Mouse (Mus musculus) layer of hippocampus, postnatal 10 days (tissue): ENCODE data around the gene Plpp1. TPM values are rescaled to one million over a fixed set of nuclear protein-coding genes. Genes with fewer than 3 reads are reported as not detected.

Experiments used
- DNase-seq, 2 experiments: peaks; one replicate each; pipeline ENCODE4 v3.0.0; 2021; ENCODE audit warnings: low spot score in 2 of 2
- total RNA-seq, 2 experiments: library from RNA; stranded (reverse); gene quantifications; 2 replicates each; pipeline ENCODE4 v1.2.3; 2021

The Plpp1 gene
- total RNA-seq, 2 experiments from 2014 or later, result 35.2 to 35.5 TPM

GRCm38 (mm10) chr13:112772252-112772651 lies 28.3 kb upstream of the Plpp1 start:
- DNase-seq, result no peak

- DNase-seq, result no peak
Observed at GRCm38 (mm10) chr13:112772861-112773260, 27.7 kb upstream of the Plpp1 start.

DNA sequence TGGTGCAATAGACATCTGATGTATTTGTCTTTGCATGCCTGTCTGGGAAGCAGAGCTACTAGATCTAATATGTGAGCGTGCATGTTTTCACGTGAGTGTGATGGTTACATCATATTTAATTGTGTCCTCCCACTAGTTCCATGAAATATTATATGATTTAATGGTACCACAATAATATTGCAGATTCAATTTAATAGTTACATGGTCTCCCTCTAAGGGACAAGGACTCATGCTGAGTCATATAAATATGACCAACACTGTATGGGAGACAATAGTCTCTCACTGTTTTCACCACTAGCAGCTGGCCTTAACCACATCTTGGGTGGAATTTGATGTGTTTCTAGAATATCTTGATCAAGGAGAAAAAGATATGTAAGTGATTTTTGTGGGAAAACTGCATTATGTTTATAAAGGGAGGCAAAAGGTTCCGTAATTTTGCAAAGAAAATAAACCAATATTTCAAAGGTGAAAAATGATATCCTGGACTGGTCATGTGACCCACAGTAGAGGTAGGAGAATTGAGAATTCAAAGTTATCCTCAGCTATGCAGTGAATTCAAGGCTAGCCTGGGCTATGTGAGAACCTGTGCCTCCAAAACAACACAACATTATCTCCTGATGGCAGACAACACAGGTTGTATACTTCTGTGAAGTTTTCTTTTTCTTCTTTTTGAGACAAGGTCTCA lies 26.5 kb upstream of the Plpp1 start:
- no peak for DNase-seq

GRCm38 (mm10) chr13:112775856-112776255 lies 24.7 kb upstream of the Plpp1 start:
- DNase-seq, result no peak

DNA sequence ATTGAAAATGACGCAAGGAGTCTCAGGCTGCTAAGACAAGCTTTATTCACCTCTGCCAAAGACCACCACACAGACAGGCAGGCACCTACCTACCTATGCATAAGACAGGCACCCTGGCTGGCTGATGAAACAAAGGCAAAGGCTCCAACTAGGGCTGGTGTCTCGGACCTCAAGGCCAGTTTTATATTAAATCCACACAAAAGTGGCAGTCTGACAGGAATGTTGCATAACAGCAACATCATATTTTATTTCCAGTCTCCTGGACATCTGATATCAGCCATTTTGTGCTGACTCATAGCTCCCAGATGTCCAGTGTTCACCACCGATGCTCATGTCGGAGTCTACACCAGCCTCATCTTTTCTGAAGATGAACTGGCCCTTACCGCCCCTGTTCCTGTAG lies 22.2 kb upstream of the Plpp1 start:
- DNase-seq, result no peak

- no peak for DNase-seq
Observed at GRCm38 (mm10) chr13:112785305-112785704, 15.3 kb upstream of the Plpp1 start.

- no peak for DNase-seq
Observed at GRCm38 (mm10) chr13:112786142-112786541, 14.4 kb upstream of the Plpp1 start.

DNA sequence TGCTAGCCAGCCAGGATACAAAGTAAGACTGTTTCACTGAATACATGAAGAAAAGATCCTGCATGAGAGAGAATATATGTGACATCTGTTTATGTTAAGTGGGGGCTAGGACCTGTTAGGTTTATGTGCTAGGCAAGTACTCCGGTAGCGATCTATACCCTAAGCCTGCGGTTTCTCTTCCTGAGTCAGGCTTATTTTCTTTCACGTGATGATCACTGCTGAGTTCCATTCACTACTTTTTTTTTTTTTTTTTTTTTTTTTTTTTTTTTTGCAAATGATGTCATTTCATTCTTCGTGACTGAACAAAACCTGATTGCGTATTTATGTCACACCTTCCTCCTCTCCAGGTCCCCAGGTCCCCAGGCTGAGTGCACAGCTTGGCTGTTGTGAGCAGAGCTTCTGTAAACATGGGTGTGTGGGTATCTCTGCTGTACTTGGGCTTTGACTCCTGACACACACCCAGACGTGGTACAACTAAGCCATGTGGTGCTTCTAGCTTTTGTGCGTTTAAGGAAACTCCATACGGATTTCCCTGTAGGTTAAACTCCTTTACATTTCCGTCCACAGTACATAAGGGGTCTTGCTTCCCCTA lies 13.6 kb upstream of the Plpp1 start:
- DNase-seq, result no peak

GRCm38 (mm10) chr13:112790774-112791173 lies 9.8 kb upstream of the Plpp1 start:
- no peak for DNase-seq

GRCm38 (mm10) chr13:112791906-112792305 lies 8.7 kb upstream of the Plpp1 start:
- DNase-seq, result no peak

- no peak for DNase-seq
Observed at GRCm38 (mm10) chr13:112798243-112798952, 2.2 kb upstream of the Plpp1 start.

DNA sequence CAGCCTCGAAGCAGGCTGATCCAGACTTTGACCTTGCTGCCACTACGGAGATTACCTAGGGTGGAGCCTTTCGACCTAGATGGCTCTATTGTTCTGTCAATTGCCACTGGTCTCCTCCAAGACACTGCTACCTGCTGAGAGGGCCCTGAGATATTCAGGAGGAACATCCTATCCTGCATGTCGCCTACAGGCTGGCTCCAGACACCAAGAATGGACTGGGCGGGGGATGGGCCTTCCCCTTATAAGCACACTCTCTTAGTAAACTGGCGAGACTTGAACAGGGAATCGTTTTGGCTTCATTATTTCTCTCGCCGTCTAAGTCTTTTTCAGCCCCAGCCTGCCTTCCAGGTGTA lies 1.7 kb upstream of the Plpp1 start:
- no peak for DNase-seq

DNA sequence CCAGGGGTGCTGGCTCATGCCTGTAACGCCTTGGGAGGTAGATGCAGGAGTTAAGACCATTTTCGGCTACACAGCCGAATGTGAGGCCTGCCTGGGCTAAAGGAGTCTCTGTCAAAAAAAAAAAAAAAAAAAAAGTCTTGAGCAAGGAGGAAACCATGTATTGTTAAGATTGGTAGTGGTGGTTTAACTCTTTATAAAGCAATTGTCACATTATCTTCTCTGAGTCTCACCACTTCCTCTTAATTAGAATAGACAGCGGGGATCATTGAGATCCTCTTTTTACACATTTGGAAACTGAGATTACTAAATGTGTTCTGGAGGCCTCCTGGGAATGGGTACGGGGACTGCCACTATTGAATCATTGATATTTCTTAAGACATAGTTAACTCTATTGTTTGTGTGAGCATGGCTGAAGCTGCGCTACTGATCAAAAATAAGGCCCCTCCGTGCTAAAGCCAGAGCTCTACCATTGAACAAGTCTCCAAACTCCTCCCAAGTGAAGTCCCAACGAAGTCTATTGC lies 811 bp upstream of the Plpp1 start:
- no peak for DNase-seq

DNA sequence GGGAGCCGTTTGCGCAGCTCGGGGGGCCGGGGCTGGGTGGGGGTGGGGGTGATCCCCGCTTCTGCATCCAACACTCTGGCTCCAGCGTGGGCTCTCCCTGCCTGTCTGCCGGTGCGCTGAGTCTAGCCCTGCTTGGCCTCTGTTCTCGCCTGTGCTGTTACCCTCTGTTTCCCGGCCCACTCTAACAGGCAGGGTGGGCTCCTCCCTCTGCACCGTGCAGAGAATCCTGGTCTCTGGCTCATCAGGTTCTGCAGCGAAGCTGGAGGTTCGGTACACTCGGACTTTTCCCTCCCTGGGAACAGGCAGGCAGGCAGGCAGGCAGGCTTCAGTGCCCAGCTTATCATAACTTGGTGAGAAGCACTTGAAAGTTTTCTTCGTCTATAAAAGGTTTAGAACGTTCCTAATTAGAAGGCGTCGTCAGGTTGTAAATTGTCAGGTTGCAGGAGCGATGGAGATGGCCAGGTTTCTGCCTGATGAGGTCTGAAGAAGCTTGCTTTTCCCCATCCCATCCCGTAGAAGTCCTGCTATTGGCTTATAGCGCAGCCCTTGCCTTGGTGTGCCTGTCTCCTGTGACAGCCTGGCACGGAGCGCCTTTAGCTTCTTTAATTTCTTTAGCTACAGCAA lies 901 bp downstream of the Plpp1 start:
- peak; percentile 19 to 45 for DNase-seq

GRCm38 (mm10) chr13:112803106-112803505 lies 2.5 kb downstream of the Plpp1 start:
- DNase-seq, result no peak

DNA sequence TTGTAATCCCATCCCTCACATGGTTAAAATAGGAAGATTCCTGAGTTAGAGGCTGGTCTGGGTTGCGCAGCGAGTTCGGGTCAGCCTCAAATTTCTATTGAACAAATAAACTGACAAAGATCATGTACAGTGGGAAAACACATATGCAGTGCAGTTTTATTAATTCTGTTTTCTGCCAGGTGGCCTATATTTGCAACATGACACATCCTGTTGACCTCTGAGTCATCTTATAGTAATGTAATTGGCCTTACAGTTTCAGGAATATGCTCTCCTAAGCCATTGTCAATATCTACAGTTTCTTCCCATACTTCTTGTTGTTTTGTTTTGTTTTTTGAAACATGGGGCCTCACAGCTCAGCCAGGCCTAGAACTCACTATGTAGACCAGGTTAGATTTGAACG lies 3.1 kb downstream of the Plpp1 start:
- no peak for DNase-seq

GRCm38 (mm10) chr13:112805529-112805928 lies 4.9 kb downstream of the Plpp1 start:
- no peak for DNase-seq

- no peak for DNase-seq
Observed at GRCm38 (mm10) chr13:112807936-112808667, 7.5 kb downstream of the Plpp1 start.

GRCm38 (mm10) chr13:112809504-112810247 lies 9.1 kb downstream of the Plpp1 start:
- DNase-seq, result no peak

DNA sequence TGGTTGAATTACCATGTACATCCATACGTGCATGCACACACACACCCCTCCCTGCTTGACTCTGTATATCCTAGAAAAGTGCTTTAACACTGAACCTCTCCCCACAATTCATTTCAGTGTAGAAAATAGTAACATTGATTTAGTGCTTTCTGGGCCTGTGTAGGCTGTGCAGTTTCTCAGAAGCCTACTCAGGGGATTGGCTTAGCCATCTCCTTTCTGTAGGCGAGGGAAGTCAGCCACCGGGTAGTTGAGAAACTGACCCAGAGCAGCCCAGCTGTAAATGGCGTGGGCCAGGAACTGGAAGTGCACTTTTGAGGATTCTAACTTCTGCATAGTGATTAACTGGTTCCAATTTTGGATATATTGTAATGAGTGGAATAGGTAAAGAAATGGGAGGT lies 9.7 kb downstream of the Plpp1 start:
- DNase-seq, result no peak

GRCm38 (mm10) chr13:112810751-112811150 lies 10.2 kb downstream of the Plpp1 start:
- no peak for DNase-seq
